Mouse (Mus musculus): ENCODE measurements around the gene Srsf11.

GRCm38 (mm10) chr3:158075004-158075403 lies 38.6 kb upstream of the Srsf11 start:
- TF ChIP-seq CTCF (conservative IDR thresholded peaks at IDR 0.05 in 1 of 2, IDR thresholded peaks at IDR 0.05 in 1 of 2; ENCODE audit: low read depth in 2 of 2, low read length in 2 of 2), result no peak
- no peak for TF ChIP-seq USF2 (conservative IDR thresholded peaks at IDR 0.05; ENCODE audit: low read depth, low read length)
- TF ChIP-seq POLR2A (IDR thresholded peaks at IDR 0.05; ENCODE audit: low read depth, low read length), result no peak
- no peak for TF ChIP-seq E2F4 (IDR thresholded peaks at IDR 0.05; ENCODE audit: insufficient replicate concordance, low read depth, low read length)

Data from CH12.LX (cell line).